Mouse (Mus musculus): Measurements from ENCODE around the gene Birc5. TPM values are rescaled to one million over a fixed set of nuclear protein-coding genes. Genes with fewer than 3 reads are reported as not detected.

Birc5 gene
- polyA plus RNA-seq, 1 experiment from 2014 or later = 244 TPM

DNA sequence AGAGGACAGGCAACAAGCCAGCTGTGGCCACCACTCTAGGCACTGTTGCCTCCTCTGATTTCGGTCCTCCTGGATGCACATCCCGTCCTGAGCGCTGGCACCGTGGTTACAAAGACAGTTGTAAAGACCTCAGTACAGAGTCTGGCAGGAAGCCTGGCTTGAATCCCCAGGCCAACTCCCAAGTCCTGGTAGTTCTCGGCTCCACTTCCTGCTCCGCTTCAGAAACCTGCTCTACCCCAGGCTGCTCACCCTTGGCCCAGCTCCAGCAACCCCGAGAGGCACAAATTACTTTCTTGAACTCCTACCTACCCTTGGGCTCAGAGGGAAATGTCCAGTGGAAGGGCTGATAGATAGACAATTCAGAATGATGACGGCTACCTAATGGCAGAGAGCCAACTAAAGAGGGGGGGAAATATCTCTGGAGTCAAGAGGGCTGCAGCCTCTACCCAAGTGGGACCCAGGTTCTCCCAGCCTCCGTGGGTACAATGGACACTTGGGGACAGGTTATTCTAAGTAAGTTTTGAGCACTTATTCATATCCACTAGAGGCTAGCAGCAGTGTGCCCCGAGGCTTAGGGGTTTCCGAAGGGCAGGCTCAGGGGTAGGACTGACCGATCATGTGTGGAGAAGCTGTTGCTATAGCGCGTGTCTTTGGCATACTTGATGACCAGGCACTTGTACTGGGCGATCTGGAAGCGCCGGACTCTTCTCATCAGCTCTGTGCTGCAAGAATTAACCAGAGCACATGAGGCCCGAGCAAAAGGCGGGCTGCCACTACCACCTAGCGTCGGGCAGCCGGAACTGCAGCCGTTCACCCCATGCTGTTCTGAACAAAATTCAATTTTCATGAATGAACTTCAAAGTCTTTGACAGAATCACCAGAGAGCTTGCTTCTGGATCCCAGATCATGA lies 24.7 kb upstream of the Birc5 start:
- peak overlapping the region; percentile 82 for H3K9ac ChIP-seq (ENCODE audit: low read length)
- 10% methylated on average over 23 of the region's 23 CpGs for WGBS

DNA sequence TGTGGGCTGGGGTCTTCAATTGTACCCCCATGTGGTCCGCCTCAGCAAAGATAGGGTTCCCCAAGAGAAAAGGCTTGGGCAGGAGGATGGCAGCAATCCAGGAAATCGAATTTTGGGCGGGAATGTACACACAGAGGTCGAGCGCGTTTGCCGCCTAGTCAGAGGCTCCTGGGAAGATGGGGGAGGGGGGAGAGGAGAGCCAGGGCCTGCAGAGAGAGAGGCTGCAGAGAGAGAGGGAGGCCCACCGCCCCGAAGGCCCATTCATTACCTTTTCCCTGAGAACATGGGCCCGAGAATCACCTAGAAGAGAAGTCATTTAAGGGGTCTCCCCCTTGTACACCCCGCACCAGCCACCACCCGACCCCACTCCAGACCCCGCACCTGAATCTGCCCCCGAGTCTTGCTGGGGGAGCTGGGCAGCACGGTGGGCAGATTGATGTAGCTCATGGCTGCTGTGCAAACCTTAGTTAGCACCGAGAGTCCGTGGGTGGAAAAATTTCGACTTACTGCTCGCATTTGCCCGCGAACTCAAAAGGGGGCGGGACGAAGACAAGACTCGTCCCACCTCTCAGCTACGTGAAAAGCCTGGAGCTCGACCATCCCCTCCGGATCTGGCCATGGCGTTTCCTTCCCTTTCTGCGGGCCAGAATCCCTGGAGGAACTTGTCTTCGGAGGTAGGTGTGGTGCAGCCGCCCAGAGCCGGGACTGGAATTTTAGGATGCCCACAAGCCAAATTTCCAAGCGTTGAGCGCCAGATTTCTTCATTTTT lies 23.5 kb upstream of the Birc5 start, which contains the start of the genes Afmid and Tk1:
Afmid (plus strand) TSS at position 592 of the 769 bp plus-strand sequence.
Tk1 (minus strand) TSS at position 760 of the 769 bp plus-strand sequence.
- under 1% methylated on average over 34 of the region's 34 CpGs for WGBS
- Histone ChIP-seq H3K4me2 (ENCODE audit: low read depth, low read length) (peak within 1 kb of the TSS; percentile 90), H3K36me3 (ENCODE audit: control insufficient read depth, insufficient read depth) (peaks cover 13% of the 10 kb centered on the region; the same call in 1 of the 2 replicates)

More for the DNA sequence above, 24.7 kb upstream of the Birc5 start:
- peak overlapping the region; percentile 99 for H3K27ac ChIP-seq (ENCODE audit: low read length)
- no peaks in the 10 kb centered on the region for H3K27me3 ChIP-seq (ENCODE audit: control insufficient read depth, insufficient read depth, low read length)
- H3K36me3 ChIP-seq (ENCODE audit: control insufficient read depth, insufficient read depth) = peaks cover 22% of the 10 kb centered on the region
- H3K4me2 ChIP-seq (ENCODE audit: low read depth, low read length) = peak overlapping the region; percentile 90
- ATAC-seq (replicated peaks; ENCODE audit: extremely low read depth, insufficient read depth, low FRiP score) = peak; percentile 37; the same call in 1 of the 2 replicates
- H3K9me3 ChIP-seq (replicated peaks; ENCODE audit: control insufficient read depth, low read length) = no peaks in the 10 kb centered on the region
- H3K4me1 ChIP-seq (ENCODE audit: control insufficient read depth, insufficient read depth, low read length) = peaks cover 73% of the 10 kb centered on the region
- peak overlapping the region; percentile 74 for H3K4me3 ChIP-seq (ENCODE audit: low read length)

DNA sequence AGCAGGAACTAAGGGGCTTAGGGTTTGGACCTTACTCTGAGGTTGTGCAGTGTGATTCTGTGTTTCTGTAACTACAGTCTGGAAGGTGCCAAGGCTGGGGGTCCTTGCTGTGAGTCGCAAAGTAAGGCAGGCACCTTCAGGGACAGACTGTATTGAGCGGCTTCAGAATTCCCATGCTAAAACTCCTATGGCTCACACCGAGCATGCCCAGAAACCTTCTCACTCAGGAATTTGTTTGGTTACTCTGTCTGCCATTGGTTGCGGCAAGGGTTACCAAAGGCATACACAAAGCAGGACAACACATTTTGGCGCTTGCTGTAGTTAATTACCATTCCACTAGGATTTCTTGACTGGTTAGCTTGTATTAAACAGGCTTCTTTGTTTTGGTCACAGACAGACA lies 22.9 kb upstream of the Birc5 start:
- Histone ChIP-seq H3K27ac (ENCODE audit: low read length) (peak overlapping the region; percentile 99), H3K4me2 (ENCODE audit: low read depth, low read length) (peak overlapping the region; percentile 90), H3K9me3 (replicated peaks; ENCODE audit: control insufficient read depth, low read length) (no peaks in the 10 kb centered on the region), H3K27me3 (ENCODE audit: control insufficient read depth, insufficient read depth, low read length) (no peaks in the 10 kb centered on the region), H3K4me3 (ENCODE audit: low read length) (peak overlapping the region; percentile 74), H3K9ac (ENCODE audit: low read length) (peak overlapping the region; percentile 82), H3K36me3 (ENCODE audit: control insufficient read depth, insufficient read depth) (peaks cover 12% of the 10 kb centered on the region; the same call in 1 of the 2 replicates), H3K4me1 (ENCODE audit: control insufficient read depth, insufficient read depth, low read length) (peaks cover 79% of the 10 kb centered on the region)
- ATAC-seq (replicated peaks; ENCODE audit: extremely low read depth, insufficient read depth, low FRiP score) = no peak
- WGBS = 14% methylated on average over 5 of the region's 5 CpGs

More for the DNA sequence above, 23.5 kb upstream of the Birc5 start, which contains the start of the genes Afmid and Tk1:
- peaks cover 76% of the 10 kb centered on the region for H3K4me1 ChIP-seq (ENCODE audit: control insufficient read depth, insufficient read depth, low read length)
- H3K9me3 ChIP-seq (replicated peaks; ENCODE audit: control insufficient read depth, low read length) = no peaks in the 10 kb centered on the region
- peak; percentile 18 for ATAC-seq (replicated peaks; ENCODE audit: extremely low read depth, insufficient read depth, low FRiP score)
- H3K27me3 ChIP-seq (ENCODE audit: control insufficient read depth, insufficient read depth, low read length) = no peaks in the 10 kb centered on the region
- peak within 1 kb of the TSS; percentile 99 for H3K27ac ChIP-seq (ENCODE audit: low read length)
- peak within 1 kb of the TSS; percentile 82 for H3K9ac ChIP-seq (ENCODE audit: low read length)
- H3K4me3 ChIP-seq (ENCODE audit: low read length) = peak within 1 kb of the TSS; percentile 74

DNA sequence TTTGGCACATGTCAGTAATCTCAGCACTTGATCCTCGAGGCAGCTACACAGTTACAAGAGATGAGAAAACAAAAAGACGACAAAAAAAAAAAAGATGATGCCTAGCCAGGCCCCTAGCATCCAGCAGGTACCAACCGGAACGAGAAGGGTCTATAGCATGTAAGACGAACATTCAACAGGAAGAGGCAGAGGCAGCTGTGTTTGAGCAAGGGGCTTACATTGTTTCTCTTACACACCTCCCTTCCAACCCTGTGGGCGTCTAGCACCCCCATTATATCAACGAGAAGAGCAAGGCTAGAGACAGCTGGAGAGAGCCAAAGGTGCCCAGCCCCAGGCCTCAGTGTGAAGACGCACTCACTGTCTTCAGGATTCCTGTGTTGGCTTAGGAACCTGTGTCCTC lies 22.1 kb upstream of the Birc5 start:
- H3K9ac ChIP-seq (ENCODE audit: low read length) = peak overlapping the region; percentile 82
- H3K4me2 ChIP-seq (ENCODE audit: low read depth, low read length) = peak overlapping the region; percentile 90
- no peak for ATAC-seq (replicated peaks; ENCODE audit: extremely low read depth, insufficient read depth, low FRiP score)
- H3K4me3 ChIP-seq (ENCODE audit: low read length) = peak overlapping the region; percentile 74
- peaks cover 80% of the 10 kb centered on the region for H3K4me1 ChIP-seq (ENCODE audit: control insufficient read depth, insufficient read depth, low read length)
- 59% methylated on average over 8 of the region's 8 CpGs for WGBS
- H3K36me3 ChIP-seq (ENCODE audit: control insufficient read depth, insufficient read depth) = 0 out of 2 replicates have a peak, but pooled peaks cover 7% of the 10 kb centered on the region
- no peaks in the 10 kb centered on the region for H3K9me3 ChIP-seq (replicated peaks; ENCODE audit: control insufficient read depth, low read length)
- no peaks in the 10 kb centered on the region for H3K27me3 ChIP-seq (ENCODE audit: control insufficient read depth, insufficient read depth, low read length)
- H3K27ac ChIP-seq (ENCODE audit: low read length) = peak overlapping the region; percentile 99

DNA sequence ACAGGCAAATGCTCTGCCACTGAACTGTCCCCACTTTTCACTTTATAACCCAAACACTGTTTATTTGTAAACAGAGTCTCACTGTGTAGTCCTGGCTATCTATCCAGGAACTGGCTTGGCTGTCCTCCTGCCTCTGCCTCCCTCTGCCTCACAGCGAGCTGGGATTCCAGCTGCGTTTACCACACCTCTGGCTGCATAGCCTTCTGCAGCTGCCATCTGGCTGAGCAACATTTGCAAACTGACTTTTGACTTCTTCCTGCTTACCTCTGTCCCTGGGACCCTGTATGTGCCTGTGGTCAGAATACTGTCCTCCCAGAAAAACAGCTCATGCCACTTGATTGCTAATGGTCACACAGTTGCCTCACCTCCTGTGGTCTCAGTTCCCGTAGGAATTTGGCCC lies 21.7 kb upstream of the Birc5 start:
- H3K4me3 ChIP-seq (ENCODE audit: low read length) = peak overlapping the region; percentile 74
- H3K9ac ChIP-seq (ENCODE audit: low read length) = peak overlapping the region; percentile 82
- no peak for ATAC-seq (replicated peaks; ENCODE audit: extremely low read depth, insufficient read depth, low FRiP score)
- H3K4me2 ChIP-seq (ENCODE audit: low read depth, low read length) = peak overlapping the region; percentile 90
- no peaks in the 10 kb centered on the region for H3K27me3 ChIP-seq (ENCODE audit: control insufficient read depth, insufficient read depth, low read length)
- H3K36me3 ChIP-seq (ENCODE audit: control insufficient read depth, insufficient read depth) = 0 out of 2 replicates have a peak, but pooled peaks cover 3% of the 10 kb centered on the region
- H3K9me3 ChIP-seq (replicated peaks; ENCODE audit: control insufficient read depth, low read length) = no peaks in the 10 kb centered on the region
- H3K4me1 ChIP-seq (ENCODE audit: control insufficient read depth, insufficient read depth, low read length) = peaks cover 83% of the 10 kb centered on the region
- 47% methylated on average over 3 of the region's 3 CpGs for WGBS
- peak overlapping the region; percentile 99 for H3K27ac ChIP-seq (ENCODE audit: low read length)

DNA sequence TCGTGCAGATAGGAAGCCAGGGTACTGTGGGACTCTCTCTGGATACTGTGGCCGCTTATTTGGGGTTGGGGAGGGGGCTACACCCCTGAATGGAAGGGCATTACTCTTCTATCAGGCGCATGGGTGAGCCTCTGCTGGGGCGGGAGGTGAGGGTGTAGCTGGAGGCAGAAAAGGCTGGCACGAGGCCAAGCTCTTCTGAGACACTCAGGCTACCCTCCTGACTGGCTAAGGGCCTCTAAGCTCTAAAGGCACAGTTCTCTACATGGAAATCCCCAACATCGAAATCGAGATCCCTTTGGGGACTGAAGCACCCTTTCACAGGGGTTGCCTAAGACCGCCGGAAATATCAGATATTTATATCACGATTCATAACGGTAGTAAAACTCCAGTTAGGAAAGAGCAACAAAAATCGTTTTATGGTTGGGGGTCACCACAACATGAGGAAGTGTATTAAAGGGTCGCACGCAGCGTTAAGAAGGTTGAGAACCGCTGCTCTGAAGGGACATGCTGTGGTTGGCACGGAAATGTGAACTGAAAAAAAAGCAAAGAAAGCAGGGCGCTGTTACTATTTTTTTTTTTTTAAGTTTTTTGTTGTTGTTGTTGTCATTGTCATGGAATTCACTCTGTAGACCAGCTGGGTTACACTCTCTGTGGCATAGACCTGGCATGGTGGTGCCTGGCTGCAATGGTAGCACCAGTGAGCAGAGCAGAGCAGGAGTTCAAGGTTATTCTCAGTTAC lies 20.7 kb upstream of the Birc5 start:
- Histone ChIP-seq H3K4me3 (ENCODE audit: low read length) (peak overlapping the region; percentile 74), H3K4me2 (ENCODE audit: low read depth, low read length) (peak overlapping the region; percentile 90), H3K4me1 (ENCODE audit: control insufficient read depth, insufficient read depth, low read length) (peaks cover 75% of the 10 kb centered on the region), H3K36me3 (ENCODE audit: control insufficient read depth, insufficient read depth) (0 out of 2 replicates have a peak, but pooled peaks cover 2% of the 10 kb centered on the region), H3K9ac (ENCODE audit: low read length) (peak overlapping the region; percentile 82), H3K27ac (ENCODE audit: low read length) (peak overlapping the region; percentile 99), H3K27me3 (ENCODE audit: control insufficient read depth, insufficient read depth, low read length) (no peaks in the 10 kb centered on the region), H3K9me3 (replicated peaks; ENCODE audit: control insufficient read depth, low read length) (no peaks in the 10 kb centered on the region)
- peak; percentile 20; the same call in 1 of the 2 replicates for ATAC-seq (replicated peaks; ENCODE audit: extremely low read depth, insufficient read depth, low FRiP score)
- 40% methylated on average over 18 of the region's 18 CpGs for WGBS

DNA sequence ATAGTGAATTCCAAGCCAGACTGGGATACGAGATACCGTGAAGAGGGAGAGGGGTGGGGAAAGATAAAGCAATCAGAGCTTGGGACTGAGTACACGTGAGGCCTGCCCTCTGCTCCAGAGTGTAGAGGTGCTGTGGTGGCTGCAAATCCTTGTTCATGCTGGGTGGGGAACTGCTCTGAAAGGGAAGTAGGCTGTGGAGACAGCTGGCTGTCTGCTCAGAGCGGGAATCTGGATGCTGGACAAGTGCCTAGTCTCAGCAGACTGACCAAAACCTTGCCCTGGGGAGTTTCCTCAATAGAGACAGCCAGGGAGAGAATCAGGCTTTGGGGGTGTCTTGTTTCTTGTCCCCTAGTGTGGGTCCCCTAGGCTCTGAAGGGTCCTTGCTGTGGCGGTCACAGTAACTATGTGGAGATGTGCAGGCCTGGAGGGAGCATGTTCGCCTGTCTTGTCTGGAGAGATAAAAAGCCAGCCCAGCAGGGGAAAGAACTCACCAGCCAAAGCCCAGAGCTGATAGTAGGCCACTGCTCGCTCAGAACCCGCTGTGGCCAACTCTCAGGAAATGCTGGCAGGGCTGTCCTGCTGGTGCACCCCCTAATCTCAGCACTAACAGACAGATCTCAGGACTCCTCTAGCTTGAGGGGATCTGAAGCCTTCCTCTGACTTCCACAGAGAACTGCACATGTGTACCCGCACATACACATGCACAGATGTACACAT lies 20.0 kb upstream of the Birc5 start:
- WGBS = 17% methylated on average over 9 of the region's 9 CpGs
- peak overlapping the region; percentile 99 for H3K27ac ChIP-seq (ENCODE audit: low read length)
- H3K9me3 ChIP-seq (replicated peaks; ENCODE audit: control insufficient read depth, low read length) = no peaks in the 10 kb centered on the region
- H3K4me2 ChIP-seq (ENCODE audit: low read depth, low read length) = peak overlapping the region; percentile 90
- ATAC-seq (replicated peaks; ENCODE audit: extremely low read depth, insufficient read depth, low FRiP score) = peak; percentile 41
- no peak overlapping the region for H3K4me3 ChIP-seq (ENCODE audit: low read length)
- peaks cover 68% of the 10 kb centered on the region for H3K4me1 ChIP-seq (ENCODE audit: control insufficient read depth, insufficient read depth, low read length)
- H3K27me3 ChIP-seq (ENCODE audit: control insufficient read depth, insufficient read depth, low read length) = no peaks in the 10 kb centered on the region
- H3K9ac ChIP-seq (ENCODE audit: low read length) = peak overlapping the region; percentile 63
- no peaks in the 10 kb centered on the region for H3K36me3 ChIP-seq (ENCODE audit: control insufficient read depth, insufficient read depth)
